Mouse (Mus musculus): ENCODE measurements around the gene Piezo1.

Gene Piezo1

DNA sequence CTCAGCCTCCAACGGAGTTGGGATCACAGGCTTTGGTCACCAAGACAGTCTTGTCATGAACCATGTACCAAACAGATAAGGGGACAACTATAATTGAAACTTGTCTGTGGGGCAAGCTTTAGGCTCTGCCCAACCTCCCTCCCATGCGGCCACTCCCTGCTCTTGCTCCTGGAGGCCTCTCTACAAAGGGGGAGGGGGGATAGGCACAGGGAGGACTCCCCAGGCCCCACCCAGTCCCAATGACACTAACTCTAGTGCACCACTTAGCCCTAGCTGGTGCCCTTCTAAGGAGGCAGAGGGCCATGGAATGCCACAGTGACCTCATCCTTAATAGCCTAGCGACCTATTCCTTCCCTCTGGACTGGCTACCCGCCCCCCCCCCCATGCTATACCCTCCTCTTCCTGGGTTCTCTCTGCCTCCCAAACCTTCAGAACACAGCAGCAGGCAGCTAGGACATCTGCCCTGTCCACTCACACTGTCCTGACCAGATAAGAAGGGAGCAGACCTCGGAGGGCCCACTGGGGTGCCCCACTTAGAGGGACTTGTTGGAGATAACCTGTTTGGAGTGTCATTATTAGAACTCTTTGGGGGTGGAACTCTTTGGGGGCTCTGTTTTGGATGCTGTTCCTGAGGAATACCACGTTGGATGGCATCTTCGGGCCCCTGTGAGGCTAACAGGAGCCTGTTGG lies 4.9 kb downstream of the Piezo1 start:
- DNase-seq (ENCODE audit: low spot score), result no peak

DNA sequence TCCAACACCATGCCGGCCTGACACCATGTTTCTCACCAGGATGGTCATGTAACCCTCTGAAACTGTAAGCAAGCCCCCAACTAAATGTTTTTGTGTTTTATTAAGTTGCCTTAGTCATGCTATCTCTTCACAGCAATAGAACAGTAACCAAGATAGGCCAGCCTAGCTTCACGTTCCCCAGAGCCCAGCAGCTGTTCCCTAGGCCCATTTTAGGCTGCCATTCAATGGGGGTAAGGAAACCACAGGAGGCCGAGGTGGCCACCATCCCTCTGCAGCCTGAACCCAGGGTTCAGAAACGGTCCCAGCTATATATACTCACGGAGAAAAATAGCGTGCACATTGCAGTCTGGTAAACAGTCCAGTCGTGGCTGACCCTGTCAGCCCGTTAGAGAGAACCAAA lies 7.0 kb downstream of the Piezo1 start:
- DNase-seq (ENCODE audit: low spot score), result no peak

DNA sequence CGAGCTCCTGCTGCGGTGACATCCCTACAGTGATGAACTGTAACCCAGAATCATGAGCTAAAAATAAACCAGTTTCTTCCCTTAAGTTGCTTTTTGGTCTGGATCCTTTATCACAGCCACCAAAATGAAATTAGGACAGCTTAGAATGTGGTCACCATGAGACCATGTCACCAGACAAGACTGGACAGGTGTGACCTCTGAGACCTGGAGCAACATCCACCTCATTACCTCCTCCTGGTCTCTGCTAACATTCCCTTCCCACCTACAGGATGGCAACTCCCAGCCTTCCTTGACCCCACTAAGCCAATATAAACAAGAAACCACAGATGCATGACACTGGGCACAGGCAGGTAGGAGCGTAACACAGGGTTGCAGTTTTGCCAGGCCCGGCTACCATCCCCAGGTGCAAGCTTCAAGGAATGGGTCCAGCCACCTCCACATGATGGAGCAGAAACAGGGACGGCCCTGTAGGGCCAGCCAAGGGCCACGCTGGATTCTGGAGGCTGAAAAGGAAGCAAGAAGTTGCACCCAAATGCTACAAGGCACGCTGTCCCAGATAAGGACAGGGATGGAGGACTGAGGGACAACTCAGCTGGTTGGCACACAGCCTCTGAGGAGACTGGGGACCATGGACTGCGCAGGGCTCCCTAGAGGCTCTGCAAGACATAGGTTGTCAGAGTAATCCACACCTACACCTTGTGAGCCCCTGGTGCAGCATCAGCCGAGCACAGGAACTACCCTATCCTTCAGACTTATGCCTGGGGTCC lies 12.6 kb downstream of the Piezo1 start:
- DNase-seq (ENCODE audit: low spot score), result no peak

DNA sequence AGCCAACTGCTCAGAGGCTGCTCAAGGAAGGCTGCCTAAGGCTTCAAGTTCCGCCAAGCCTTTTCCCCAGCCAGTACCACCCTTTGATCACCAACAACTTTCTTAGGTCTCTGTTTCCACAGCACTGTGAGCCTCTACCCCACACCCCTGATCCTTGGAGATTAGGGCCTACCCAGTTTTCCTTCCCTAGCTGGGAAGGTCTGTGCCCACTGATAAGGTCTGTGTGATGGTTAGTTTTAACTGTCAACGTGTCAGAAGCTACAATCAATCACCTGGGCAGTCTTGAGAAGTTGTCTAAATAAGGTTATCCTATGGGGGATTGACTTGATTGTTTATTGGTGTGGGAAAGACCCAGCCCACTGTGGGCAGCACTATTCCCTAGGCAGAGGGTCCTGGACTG lies 13.3 kb downstream of the Piezo1 start:
- no peak for DNase-seq (ENCODE audit: low spot score)

DNA sequence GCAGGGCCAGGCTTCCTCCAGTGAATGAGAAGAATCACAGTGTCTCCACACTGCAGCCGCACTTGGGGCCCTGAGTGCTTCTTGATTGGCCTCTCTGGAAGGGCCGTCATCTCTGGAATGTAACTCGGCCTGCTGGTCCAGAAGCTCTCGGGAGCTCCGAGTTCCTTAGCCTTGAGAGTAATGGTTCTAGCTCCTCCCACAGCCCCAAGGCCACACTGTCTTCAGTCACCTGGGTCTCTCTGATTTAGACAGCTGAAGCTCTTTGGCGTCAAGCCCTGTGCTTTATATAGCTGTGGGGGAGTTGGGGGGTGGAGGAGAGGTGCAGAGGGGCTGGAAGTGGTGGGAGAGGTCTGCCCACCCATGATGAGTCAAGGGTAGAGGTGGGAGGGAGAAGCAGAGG lies 14.1 kb downstream of the Piezo1 start:
- DNase-seq (ENCODE audit: low spot score), result no peak

DNA sequence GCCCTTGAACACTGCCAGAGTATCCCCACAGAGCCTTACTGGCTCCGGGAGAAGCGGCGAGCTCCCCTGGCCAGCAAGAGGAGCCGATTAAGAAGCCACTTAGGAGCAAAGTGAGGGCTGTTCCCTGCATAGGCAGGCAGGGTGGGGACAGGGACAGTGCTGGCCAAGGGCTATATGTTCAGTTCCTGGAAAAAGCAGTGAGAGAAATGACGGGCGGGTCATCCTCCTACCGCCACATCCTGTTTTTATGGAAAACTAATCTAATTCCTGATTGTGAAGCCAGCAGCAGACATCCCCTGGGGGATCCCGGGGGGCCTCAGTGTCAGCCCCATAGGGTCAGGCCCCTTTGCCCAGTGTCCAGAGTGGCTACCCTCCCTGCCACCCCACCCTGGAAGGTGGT lies 19.8 kb downstream of the Piezo1 start:
- DNase-seq (ENCODE audit: low spot score), result no peak

DNA sequence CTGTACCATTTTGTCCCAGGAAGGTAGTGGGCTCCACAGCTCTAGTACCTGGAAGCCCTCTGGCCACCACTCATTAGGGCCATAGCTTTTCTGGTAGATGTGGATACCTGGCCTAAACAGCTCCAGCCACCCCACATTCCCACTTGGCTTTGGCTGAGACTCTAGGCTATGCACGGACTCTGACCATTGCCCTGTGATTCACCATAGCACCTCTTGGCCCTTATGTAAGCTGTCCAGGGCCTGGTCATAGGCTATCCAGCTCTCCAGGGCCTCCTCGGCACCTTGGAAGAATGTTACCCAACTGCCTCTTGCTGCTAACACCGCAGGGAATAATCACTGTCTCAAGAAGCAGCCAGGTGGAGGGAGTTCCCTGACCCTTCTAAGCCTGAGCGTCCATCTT lies 22.0 kb downstream of the Piezo1 start:
- no peak for DNase-seq (ENCODE audit: low spot score)

DNA sequence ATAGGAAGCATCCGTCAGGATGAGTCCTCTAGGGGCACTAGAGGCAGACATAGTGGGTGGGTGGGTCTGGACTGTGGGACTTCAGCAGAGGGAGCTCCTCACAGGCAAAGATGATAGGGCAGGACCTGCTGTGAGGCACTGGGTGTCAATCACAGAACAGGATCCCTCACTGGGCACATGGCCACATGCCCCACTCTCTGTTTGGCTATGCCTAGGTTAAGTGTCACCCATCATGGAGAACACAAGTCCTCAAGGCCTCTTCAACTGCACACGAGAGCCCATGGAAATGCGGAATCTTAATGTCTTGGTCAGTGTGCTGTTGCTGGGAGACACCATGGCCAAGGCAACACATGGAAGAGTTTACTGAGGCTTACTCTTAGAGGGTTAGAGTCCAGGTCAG lies 23.2 kb downstream of the Piezo1 start:
- no peak for DNase-seq (ENCODE audit: low spot score)

DNA sequence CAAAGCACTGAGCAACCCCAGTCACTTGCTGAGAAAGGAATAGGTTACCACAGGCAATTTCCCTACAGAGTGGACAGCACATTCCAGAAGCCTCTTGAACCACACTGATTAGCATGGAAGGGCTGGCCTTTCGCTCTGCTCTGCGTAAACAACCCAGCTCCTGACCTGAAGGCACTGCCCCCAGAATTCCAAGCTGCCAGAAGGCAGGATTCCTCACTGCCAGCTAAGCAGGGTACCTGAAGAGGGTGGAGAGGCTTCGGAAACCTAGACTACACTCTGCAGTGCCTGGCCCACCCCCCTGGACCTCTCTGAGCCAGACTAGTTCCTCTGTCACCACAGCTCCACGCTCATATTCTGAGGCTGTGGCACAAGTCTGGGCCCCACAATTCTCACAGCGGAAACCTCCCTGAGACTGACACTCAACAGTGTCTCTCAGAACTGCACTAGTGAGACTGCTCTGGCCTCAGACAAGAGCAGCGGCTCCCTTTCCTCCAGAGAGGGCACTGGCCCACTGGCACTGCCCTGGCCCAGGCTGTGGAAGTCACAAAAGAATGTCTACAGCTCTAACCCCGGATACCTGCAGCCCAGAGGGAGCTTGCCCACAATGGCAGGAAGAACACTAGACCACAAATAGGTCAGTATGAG lies 24.5 kb downstream of the Piezo1 start:
- no peak for DNase-seq (ENCODE audit: low spot score)

DNA sequence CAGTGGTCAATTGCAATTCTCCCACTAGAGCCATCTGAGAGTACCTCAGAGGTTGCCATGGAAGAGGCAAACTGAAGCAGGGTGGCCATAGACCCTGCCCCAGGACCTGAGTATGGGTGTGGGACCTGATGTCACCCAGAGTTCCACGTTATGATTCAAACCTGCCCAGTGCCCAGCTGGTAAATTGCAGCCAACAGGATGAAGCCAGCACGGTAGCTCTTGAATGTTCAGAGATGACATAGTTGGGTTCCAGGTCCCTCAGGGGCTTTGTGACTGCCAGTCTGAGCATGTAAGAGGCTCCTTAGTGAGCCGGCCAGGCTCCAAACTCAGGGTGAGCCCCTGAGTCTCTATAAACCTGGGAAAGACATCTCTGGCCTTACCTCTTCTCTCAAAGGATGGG lies 25.0 kb downstream of the Piezo1 start:
- DNase-seq (ENCODE audit: low spot score), result no peak

DNA sequence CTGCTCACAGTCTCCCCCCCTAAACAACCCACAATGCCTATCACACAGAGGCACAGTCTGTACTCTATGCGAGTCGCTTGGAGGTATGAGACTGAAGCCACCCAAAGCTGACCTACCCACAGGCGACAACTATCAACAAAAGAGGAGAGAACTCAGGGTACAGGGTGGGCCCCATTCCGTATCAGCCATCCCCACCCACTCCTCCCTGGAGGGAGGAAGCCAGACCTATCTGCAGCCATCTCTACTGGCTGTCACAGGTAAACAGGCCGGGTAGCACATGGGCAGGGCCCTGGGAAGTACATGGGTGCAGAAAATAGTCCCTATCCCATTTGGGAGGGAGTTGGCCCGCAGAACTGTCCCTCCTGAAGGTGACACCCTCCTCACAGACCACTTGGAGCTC lies 26.1 kb downstream of the Piezo1 start:
- DNase-seq (ENCODE audit: low spot score), result no peak

DNA sequence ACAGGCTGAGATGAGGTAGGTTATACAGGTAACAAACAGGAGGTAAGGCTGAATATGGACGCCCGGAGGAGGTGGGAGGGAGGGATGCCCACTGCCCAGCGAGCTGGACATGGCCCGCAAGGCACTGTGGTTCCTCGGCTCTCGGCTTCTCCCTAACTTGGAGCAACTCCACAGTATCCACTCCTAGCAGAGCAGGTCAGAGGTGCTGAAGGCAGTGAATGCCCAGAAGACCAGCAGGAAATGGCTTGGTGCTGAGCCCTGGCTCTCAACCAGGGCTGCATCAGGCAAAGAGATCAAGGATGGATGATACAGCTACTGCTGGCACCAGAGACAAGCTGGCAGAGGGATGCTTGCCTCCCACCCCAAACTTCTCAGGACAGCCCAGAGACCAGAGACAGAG lies 26.6 kb downstream of the Piezo1 start:
- no peak for DNase-seq (ENCODE audit: low spot score)

DNA sequence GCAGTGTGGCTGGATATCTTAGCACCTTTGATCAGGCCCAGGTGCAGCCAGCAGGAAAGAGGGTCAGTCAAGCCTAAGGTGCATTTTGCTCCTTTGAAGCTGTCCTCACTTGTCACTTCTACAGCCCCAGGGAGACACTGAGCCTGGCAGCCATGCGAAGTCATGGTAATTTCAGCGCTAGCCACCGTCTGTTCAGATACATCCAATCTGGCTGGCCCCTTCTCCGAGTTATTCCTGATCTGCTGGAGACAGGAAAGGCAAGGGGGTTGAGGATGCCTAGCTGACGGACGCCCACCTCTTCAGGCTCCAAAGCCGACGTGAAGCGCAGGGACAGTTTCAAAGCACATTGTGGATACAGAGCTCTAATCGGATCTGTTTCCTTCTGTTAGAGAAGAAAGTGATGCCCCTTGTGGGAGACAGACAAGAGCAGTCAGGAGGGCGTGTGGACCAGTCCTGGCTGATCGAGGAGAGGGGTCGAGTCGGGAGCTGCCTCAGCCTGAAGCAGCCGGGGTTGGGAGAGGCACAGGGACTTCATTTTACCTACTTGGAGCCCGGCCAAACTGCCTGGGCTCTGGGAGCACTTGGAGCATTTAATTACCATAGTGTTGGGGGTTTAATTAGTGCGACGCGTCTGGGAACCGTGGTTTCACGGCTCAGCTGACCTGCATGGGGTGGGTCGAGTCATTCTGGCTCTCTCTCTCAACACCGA lies 27.3 kb downstream of the Piezo1 start:
- DNase-seq (ENCODE audit: low spot score), result peak; percentile 18

DNA sequence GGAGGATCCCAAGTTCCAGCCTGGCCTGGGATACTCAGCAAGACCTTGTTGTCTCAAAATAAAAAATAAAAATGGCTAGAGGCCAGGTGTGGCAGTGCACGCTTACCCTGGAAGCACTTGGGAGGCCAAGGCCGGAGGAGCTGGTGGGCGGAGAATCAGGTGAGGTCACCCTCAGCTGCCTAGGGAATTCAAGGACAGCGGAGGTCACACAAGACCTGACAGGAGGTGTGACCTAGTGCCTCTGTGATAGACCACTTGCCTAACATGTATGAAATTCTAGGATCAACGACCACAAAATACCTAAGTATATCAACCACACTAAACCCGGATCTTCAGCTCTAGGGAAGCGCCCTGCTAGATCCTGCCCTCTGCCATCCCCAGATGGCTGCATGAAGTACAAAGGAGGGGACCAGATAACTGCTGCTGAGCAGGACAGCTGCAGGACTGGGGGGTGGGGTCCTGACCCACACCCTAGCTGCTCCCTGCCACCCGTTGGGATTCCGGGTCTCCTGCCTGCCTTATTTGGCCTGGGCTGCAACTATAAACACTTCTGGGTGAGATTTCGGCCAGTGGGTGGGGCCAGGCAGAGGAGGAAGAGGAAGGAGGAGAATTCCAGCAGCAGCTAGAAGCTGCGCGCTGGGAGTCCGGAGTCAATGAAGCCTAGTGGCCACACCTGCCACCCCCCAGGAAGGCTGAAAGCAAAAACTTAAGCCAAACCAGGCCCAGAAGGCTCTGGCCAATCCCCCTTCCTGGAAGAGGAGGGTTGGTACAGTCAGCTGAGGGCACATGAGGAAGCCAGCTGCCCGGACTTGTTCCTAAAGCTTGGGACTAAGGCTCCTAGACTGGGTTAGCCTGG lies 28.1 kb downstream of the Piezo1 start:
- DNase-seq (ENCODE audit: low spot score), result no peak

DNA sequence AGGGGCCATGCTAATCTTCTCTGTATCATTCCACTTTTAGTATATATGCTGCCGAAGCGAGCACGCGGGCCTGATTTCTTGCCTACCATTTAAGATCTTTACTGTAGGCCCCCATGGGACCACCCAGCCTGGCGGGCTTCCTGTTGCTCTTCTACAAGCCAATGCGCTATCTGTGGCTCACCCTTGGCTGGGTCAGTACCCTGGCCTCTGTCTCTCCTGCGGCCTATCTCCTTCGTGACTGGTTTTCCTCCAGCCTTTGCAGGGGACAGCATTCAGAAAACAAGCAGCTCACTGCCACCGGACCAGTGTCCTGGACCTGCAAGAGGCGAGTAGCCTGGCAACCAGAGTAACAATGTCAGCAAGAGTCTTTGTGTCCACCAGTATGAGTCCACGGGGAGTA lies 30.5 kb downstream of the Piezo1 start:
- DNase-seq (ENCODE audit: low spot score), result no peak

DNA sequence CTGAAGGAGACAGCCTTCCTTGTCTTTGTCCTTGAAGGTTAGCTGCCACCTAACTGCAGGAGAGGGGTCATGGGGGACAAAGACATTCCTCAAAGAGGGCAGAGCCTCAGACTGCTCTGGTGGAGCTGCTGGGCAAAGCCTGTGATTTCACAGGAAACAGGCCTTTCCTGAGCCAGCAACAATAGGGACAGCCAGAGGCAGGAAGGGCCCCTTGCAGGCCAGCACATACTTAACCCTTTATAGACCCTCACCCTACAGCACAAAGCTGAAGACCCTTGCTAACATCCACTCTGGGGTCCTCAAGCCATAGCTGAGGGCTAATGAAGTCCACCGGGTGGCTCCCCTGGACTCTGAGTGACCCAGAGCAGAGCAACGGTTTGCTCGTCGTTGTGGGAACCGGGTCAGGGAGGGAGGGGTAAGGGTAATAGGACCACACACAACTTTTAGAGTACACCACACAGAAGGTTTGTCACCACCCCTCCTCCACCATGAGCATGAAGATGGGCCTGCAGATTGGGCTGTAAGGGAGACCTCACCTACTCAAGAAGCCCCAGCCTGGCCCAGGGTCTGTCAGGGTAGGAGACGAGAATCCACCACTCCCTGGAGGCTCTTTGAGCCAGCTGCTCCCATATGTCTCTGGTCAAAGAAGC lies 33.5 kb downstream of the Piezo1 start:
- no peak for DNase-seq (ENCODE audit: low spot score)

DNA sequence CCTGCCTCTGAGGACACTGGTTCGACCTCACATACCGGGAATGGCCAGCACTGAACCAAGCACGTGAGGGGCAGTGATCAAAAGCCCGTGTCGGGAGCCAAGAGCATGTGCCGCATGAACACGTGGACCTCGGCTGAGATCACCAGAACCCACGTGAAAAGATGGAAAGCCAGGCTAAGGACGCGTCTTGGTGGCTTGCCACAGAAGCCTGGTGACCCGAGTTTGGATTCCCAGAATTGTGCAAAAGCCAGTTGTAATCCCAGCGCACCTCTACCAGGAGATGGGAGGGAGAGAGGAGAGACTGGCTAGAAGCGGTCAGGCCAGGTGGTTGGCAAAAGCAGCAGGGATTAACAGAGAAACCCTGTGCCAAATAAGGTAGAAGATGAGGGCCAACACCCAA lies 35.4 kb downstream of the Piezo1 start:
- no peak for DNase-seq (ENCODE audit: low spot score)

DNA sequence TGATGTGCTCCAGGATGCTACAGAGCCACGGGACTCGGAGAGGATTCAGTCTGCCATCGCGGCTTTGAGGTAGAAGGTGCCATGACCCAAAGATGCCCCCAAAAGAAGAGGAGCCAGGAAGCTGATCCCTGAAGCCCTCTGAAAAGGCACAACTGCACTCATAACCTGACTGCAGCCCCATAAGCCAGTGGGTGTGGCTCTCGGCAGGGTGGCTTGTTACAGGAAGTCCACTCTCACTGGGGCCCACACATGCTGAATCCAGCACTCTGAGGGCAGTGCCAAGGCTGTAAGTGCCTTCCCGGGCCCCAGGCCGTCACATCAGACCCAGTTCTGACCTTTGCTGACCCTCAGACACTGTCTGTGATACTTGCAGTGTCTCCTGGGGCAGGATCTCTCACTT lies 38.7 kb downstream of the Piezo1 start:
- DNase-seq (ENCODE audit: low spot score), result no peak

DNA sequence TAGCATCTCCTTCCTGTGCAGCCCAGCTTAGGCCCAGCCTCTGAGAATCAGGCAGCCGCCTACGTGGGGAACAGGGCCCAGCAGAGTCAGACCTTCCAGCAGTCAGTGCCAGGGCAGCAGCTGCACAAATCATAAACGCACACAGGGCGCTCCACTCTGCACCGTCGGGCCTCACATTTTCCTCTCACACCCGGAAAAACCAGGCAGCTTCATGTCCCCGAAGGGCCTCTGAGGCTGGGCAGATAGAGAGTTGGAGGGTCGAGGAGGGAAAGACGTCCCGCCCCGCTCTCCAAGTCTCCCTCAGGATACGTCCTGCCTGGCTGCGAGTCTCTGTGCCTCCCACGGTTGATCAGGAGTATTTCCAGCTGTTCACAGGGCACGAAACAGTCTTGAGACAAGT lies 39.6 kb downstream of the Piezo1 start:
- no peak for DNase-seq (ENCODE audit: low spot score)

DNA sequence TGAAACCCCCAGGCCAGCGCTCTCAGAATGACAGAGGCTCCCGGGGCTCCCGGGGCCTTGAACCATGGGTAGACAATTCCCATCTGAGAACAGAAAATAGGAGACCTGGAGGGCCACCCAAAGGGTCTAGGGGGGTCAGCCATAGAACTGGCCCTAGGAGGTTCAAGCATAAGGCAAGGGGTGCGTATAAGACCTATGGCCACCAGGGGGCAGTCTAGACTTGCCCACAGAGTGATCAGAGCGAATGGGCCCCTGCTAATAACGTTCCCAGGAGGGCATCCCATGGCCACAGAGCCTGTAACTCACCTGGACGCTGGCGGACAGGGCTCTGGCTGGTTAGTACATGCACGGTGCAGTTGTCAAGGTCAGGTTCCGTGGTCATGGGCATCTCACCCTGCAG lies 50.3 kb downstream of the Piezo1 start:
- peak; percentile 77 for DNase-seq (ENCODE audit: low spot score)

DNA sequence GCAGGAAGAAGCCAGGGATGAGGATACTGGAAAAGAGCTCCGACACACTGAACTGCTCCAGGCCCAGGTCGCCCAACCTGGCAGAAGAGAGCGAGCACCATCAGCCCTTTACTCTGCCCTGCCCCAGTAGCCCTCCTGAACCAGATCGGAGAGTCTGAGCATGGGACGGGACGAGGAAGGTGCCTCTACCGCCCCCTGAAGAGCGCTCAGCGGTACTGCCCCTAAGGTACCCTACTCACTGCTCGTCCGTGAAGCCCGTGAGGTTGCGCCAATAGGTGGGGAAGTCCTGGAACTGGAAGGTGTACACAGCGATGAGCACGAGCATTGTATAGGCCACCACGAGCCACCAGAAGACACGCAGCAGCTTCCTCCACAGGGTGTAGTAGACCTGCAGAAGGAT lies 53.2 kb downstream of the Piezo1 start:
- DNase-seq (ENCODE audit: low spot score), result no peak

Measured in layer of hippocampus, adult 11-12 months (tissue).